Mouse (Mus musculus) thymus, postnatal 14 days (tissue): Measurements from ENCODE around the gene Arhgap10.
A peak's percentile ranks its signal among the peaks of the same experiment; 100 is the strongest.
"Not testable (repeated sequence)": the region's sequence is repeated elsewhere in the genome, so short reads cannot be mapped to it uniquely, and the experiment has no call there.

ENCODE experiments used
- DNase-seq: peaks from one replicate; pipeline ENCODE4 v3.0.0; 2021

Gene Arhgap10

DNA sequence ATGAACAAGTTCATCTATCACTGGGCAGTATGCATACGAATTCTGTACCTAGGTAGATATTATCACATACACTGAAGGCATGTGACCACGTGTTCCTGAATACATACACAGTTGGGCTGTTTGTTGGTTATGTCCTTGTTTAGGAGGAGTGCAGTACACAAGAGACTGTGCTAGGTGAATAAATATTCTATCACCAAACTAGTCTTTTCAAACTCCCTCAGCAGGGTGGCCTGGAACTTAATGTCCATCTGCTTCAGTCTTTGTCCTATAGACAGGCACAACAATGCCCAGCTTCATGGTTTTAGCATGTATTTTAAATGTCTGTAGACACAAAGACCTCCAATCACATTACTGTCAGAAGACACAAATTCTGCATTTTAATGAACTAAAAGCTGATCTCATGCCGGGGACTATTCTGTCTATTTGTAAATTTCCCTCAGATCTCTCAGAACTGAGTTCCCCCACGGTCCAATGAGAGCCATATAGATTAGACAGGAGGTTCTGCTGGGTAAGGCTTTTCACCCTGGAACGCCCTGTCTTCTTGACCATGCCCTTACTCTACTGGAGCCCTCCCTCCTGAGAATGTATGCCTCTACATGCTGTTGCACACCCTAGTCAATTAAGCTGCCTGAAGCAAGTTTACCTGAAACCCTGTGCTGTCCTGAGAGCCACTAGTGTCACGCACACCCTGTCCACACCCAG is 177.6 kb downstream of the Arhgap10 start:
- no peak for DNase-seq

DNA sequence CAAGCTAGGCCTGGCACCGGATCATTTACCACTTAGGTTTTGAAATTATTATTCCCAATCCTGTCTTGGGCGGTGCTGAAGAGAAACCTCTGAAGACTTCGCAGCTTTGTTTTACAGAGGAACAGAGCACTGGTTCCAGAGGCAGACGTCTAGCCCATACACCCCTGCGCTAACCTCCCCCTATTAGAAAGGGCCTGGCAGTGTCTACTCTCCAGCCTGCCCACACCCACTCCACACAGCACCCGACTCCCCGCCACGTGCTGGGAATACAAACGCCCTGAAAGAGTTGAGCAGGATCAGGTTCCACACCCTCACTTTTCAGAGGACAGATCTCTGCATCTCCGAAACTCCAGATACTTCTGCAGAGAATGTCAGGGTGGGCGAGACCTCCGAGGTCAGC is 180.5 kb downstream of the Arhgap10 start:
- no peak for DNase-seq

DNA sequence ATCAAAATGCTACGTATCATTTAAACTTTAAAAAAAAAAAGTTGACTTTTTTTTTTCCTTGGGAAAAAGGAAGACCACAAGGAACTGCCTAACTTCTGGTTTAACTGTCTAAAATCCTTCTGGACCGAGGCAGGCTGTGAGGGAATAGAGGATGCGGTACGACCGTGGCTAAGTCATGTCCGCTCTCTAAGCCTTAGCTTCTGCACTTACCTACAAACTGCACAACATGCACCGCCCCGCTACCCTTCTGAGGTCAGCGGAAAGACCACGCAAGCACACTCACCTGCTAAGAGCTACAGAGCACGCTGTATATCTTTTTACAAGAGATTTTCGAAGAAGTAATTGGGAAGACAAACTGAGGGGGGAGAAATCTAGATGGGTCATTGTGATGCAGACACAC is 186.6 kb downstream of the Arhgap10 start:
- no peak for DNase-seq

DNA sequence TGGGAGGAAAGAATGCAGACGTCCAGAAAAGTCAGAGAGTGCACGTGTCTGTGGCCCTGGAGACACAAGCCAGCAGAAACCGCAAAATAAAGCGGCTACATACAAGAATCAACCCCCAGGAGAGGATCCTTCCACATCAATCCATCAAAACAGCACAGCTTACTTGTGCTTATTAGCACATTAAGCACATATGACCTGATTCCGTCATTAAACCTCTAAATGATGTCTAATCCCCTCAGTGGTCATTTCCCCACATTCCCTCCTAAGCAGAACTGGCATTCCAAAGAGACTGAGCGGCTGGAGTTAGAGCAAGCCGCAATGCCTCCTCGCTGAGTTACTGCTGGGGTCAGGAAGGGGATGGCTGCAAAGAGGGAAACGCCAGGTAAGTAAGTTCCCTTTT is 187.4 kb downstream of the Arhgap10 start:
- DNase-seq: no peak

DNA sequence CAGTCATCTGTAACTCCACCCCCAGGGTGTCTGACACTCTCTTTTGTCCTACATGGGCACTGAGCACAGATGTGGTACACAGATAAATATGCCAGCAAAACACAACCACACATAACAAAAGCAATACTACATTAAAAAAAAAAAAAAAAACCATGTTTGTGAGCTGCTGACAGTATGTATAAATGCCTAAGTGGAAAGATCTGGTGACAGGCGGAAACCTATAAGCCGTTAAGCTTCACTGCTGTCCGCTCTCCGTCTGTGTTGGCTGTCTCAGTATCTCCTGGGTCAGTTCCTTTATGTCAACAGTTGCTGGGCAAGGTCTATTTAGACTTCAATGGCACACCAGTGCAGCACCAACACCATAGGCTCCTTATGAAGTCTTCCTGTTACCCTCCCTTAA is 188.0 kb downstream of the Arhgap10 start:
- no peak for DNase-seq

DNA sequence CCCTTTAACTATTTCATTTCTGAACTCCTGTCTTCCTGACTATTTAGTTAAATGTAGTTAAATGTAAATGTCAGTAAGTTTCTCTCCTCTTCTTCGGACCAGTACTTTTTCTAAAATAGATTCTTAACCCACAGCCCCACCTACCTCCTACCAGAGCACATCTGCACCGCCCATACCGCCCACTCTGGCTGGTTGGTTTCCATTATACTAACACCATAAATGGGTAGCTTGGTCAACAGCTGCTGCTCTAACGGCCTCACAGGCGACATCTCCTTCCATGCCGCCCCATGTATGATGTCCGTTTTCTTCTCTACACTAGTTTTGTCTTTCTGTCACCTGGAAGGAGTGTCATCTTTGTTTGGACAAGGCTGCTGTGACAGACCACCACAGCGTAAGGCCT is 189.3 kb downstream of the Arhgap10 start:
- no peak for DNase-seq

DNA sequence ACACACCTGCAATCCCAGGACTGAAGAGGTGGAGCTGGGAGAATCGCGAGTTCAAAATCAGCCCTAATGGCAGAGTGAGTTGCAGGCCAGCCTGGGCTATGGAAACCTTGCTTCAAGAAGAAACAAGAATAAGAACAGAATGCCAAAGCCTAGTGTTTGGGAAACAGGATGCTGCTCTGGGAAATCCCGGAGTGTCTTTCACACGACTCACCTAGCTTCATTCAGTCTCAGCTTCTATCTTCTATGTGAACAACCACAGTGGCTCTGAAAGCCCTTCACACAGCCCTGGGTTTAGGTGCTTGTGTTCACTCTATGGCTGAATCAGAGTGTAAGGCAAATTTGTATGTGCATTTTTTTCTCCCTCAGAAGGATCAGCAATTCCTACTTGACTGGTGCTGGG is 190.4 kb downstream of the Arhgap10 start:
- DNase-seq: no peak

DNA sequence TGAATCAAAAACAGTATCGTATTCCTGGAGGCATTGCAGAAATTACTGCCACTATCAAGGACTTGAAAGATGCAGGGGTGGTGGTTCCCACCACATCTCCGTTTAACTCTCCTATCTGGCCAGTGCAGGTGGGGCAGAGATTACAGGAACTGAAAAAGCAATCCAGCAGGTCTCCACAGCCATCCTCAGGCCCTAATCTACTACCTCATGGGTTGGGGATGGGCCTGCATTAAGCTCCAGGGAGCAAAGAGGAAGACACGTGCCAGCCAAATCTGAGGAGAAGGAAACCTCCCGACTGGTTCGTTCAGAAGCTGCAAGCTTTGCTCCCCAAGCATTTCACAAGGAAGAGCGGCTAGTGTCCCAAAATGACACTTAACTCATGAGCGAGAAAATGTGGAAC is 195.0 kb downstream of the Arhgap10 start:
- not testable (repeated sequence) for DNase-seq

DNA sequence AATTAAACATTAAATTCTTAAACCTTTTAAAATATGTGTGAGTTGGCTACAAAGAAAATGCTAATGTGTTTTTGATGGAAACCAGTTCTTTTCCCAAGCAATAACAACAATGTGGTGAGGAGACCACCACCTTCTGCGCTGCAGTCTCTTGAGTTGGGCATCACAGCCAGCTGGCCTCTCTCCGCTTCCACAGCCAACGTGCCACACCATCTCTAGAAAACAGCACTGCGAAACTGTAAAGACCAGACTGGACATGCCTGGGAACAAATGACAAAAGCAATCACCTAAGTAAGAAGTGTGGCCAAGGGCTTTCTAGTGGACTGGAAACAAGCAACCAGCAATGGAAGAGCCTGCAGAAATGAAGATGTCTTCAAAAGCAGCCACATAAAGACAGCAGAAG is 195.9 kb downstream of the Arhgap10 start:
- no peak for DNase-seq

DNA sequence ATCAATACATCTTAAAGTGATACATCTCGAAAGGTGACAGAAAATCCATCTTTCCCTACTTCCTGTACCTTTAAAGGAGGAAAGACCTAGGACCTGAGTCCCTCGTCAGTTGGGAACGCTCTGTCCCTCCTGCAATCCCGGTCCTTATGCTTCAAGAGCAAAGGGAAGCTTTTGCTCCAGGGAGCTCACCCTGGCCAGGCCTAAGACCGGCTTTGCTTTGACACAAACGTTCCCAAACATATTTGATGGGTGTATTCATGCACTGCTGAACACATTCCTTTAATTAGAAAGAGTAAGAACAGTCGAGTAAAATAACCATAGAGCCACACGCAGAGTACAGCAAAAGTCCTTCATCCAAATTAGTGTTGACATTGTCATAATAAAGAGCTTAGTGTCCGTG is 199.2 kb downstream of the Arhgap10 start:
- no peak for DNase-seq

DNA sequence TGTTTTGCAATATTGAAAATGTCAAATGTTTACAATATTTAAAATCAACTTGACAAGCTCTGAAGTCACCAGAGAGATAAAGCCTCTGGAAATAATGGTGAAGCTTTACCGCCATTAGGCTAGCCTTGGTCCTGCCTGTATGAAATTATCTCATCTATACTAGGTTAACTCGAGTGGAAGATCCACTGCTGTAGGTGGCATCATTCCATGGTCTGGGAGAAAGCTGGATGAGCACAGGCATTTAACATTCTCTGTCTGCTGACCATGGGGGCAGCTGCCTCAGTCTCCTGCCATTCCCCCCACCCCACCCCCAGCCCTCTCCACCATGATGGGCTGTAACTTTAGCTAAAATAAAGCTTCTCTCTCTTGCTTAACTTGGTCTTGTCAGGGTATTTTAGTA is 200.0 kb downstream of the Arhgap10 start:
- no peak for DNase-seq

DNA sequence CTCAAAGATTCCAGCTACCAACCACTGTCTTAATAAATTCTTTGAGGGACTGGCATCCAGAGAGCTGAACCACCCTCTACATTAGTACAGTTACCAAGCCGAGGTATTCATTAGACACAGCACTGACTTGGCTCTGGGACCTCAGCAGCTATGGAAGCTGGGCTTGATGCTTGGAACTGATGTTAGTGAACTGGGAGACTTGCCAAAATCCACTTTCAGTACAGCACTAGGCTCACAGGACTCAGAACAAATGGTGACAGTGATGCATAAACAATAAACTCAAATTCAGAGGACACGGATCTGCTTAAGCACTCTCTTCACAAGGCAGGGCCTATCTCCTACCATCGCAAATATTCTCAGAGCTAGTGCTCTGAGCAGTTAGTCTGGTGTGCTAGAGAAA is 204.8 kb downstream of the Arhgap10 start:
- DNase-seq: no peak

DNA sequence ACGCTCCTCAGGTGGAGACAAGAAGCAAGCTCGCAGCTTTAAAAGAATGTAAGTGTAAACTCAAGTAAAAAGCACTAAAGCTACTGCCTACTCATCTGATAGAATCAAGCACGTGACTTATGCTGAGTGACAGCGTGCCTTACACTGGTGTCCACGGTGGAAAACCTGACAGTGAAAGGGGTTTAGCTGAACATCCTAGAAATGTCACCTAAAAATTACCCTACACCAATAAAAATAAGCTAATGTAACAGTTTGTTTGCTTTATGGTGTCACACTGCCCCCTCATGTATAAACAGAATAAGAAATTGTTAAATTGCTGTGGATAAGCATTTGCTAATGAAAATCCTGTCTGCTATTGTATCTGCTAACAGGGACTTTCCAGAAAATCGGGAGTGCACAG is 206.0 kb downstream of the Arhgap10 start:
- no peak for DNase-seq

DNA sequence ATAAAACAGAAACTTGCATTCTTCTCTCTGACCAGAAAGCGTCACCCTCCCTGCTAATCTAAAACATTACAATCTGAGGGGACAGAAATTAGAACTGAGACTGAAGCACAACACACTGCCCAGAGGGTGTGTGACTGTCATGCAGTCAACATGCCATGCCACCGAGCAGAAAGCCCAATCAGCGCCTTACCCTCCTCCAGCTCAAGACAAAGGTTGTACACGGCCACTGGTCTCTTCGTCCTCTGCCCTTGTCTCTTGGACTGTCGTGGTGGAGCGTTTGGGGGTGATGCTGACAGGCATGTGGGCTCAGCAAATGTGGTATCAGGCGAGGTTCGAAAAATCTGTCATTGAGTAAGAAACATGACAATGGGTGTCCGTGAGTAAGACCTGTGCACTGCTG is 207.2 kb downstream of the Arhgap10 start:
- no peak for DNase-seq

DNA sequence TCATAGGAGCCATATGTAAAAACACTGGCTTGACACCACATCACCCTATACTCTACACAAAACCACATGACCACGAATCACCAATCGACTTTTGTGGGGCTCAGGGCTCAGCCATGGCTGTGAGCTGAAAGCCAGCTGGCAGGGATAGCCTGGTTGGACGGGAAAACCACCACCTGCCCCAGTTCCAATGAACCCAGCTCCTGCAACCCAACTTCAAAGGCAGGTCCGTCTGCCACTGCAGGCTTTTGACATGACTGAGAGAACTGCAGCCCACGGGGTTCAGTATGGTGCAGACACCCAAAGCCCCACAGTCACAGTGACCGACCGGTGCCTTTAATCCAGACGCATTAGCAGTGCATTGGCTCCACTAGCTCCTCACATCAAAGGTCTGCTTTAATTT is 207.7 kb downstream of the Arhgap10 start:
- no peak for DNase-seq

DNA sequence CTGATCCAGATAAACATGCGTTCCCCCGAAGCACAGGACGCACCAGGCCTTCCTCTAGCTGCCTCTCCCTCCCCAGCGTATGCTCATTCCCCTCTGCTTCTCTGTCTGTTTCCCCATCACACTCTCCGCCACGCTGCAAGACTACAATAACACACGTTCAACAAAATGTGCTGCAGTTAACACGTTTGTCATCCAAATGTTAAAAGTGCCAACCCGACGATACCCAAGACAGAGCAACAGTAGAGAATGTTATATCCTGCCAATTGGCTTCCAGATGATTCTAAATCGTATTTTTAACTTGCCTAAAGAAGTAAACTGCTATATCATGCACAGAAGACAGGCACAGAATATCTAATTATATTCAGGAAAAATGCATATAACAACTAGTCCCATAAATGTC is 223.2 kb downstream of the Arhgap10 start:
- no peak for DNase-seq

DNA sequence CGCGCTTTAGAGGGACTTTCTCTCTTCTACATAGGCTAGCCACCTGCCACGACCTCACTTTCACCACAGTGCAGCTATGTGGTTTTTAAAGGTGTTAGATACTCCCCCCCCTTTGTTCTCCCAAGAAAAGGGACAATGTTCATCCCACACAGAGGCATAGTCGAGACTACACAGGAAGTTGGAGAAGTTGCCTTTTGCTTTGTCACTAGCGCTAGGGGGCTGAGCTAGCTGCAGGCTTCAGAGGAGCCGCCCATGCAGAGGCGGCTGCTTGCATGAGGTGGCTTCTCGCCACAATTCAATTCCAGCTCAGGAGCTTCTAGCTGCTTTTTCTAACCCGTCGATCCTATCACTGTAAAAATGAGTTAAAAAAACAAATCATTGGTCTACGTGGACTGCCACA is 225.1 kb downstream of the Arhgap10 start:
- peak; percentile 55 for DNase-seq

DNA sequence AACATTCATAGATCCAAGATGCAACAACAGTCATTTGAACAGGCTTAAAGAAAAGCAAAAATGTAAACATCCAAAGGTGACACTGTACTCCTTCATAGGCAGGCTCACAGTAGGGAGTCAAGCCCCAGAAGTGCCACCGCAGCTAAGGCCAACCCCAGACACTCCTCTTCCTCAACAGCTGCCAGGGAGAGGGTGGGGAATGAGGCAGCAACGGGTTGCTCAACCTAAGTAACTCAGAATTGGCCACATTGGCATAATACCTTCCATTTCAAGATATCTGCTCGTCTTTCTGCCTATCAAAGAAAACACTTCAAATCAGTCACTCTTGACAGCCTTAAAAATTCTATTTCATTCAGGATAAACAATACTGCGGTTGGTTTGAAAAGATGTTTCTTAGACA is 225.6 kb downstream of the Arhgap10 start:
- peak; percentile 38 for DNase-seq

DNA sequence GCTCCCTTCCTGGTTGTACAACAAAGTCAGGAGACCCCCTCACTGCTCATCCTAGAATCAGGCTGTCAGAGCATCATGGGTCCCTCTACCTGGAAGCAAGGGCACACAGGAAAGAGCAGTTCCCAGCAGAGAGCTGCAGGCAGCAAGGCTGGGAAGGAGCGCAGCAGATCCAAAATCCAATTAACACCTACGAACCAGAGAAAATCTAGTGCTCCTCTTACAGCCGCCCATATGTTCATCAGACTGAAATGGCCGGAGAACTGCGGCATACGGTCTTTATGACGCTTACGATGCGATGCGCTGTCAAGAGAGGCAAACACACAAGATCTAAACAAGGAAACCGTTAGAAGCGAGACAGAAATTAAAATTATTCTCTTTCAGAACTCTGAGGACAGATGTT is 229.3 kb downstream of the Arhgap10 start:
- no peak for DNase-seq

DNA sequence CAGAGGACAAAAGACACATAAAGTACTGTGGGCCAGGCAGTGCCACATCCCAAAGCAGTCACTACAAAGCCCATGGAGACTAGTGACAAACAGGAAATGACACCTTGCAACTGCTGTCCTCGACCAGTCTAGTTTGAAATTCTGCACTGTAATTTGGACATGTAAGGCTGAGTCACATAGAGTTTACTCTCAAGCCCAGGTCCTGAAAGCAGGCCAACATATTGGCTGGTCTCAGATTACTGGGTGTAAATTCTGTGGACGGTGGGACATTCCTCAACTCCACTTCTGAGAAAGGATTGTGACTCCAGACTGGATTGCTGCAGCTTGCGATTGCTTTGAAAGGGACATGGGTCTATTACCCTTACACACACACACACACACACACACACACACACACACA is 229.7 kb downstream of the Arhgap10 start:
- DNase-seq: no peak

DNA sequence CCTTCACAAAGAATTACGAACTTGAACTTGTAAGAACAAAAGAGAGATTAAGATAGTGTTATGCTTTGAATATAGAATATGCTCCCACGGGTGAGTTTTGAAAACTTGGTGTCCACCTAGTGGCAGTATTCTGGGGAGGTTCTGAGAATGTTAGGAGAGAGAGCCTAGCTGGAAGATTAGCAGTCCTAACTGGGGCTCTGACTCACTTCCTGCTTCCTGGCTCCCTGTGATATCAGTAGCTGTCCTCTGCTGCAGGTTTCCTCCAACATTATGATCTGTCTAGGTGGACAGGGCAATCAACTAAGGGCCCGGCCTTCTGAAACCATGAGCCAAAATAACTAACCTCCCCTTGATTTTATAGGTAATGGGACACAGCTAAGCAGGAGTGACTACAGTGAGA is 233.3 kb downstream of the Arhgap10 start:
- no peak for DNase-seq

DNA sequence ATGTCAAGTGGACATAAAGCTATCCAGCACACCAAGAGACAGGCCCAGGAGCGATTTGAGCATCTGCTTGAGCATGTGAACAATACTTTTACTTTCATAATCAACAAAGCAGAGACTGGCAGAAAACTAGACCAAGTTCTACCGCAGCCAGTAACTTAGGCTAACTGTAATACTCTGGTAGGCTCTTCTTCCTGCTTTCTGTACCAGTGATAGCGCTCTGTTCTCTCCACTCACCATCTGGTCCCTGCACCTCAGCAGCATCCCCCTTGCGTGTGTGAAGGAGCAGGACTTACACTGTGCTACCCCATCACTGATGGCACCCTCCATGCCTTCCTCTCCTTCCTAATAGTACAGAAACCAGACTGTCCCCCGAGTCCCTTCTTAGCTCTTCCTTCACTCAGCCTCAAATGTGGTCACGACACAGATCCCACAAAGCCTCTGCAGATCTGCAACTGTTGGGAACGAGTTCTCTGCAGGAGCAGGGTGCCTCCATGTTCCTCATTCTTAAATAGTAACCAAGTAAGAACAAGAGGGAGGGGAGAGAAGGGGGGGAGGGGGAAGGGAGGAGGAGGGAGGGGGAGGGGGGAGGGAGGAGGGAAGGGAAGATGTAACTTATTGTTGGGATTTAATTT is 235.0 kb downstream of the Arhgap10 start:
- peak; percentile 44 for DNase-seq

DNA sequence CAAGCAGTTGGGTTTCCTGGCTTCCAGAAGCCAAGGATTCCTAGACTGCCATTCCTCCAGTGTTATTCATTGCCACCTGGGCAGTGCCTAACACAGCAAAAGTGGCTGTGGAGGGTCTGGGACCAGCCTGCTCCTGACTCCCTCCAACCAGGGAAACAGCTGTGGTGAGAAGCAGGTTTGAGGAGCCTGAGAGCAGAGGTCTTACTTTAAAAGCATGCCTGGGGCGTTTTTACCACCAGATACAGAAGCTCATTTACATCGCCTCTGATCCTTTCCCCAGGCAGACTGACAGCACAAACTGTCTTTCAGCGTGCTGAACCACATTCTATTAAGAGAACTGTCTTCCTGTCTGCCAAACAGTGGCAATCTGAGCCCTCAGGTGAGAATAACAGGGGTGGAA is 237.8 kb downstream of the Arhgap10 start:
- peak; percentile 24 for DNase-seq

DNA sequence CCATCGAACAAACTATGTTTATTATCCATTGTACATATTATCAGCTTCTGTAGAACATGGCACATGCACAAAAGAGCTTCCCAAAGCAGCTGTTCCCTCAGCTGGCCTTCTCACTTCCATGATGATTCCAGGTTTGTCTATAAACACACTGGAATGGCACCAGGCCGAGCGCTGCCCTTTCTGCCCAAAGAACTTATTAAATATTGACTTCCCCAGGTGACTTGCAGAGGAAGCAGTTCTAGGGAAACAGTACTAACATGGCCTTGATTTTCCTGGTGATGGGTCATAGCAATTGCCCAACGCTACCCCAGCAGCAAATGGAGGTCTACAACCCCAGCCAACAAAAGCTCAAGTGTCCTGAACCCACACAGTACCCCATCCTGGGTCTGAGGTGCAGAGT is 239.5 kb downstream of the Arhgap10 start:
- no peak for DNase-seq

DNA sequence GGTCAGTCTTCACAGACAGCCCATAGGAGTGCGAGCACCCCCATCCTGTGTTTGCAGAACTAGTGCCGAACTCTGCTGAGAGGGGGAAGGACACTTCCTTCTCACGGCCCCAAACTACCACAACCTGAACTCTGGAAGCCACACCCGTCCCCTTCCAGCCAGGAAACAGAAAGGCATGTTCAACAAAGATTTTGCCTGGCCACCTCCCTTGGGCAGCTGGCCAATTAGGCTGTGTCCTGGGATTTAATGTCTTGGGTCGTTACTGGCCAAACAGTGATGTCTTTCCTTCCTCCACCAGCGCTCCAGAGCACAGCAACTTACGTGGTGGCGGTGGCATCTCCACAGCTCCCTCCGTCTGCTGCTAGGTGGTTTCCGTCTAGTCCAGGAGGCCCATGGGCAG is 240.9 kb downstream of the Arhgap10 start:
- DNase-seq: peak; percentile 18
